Mouse (Mus musculus): Measurements from ENCODE around the gene Aspscr1. TPM values are rescaled to one million over a fixed set of nuclear protein-coding genes. Genes with fewer than 3 reads are reported as not detected.

Gene Aspscr1
- polyA plus RNA-seq, 1 experiment from 2014 or later = 130 TPM

- H3K9me3 ChIP-seq (ENCODE audit: low read depth, low read length) = no peaks in the 10 kb centered on the region
- no peak overlapping the region for H3K27ac ChIP-seq (ENCODE audit: low read depth)
- DNase-seq (no peak), ATAC-seq (ENCODE audit: insufficient read depth) (no peak)
- H3K27me3 ChIP-seq (ENCODE audit: insufficient read depth, low read length) = no peaks in the 10 kb centered on the region
- no peak for TF ChIP-seq CTCF (IDR thresholded peaks at IDR 0.05; ENCODE audit: low read depth)
- H3K4me3 ChIP-seq (ENCODE audit: low read depth, low read length) = no peak overlapping the region
- H3K36me3 ChIP-seq (ENCODE audit: insufficient read depth) = peaks cover 43% of the 10 kb centered on the region
- H3K9ac ChIP-seq = no peak overlapping the region
- H3K4me2 ChIP-seq = no peak overlapping the region
- H3K4me1 ChIP-seq (ENCODE audit: insufficient read depth) = peaks cover 22% of the 10 kb centered on the region
- WGBS = 72% methylated on average over 22 of the region's 22 CpGs
These were observed 45.1 kb upstream of the Aspscr1 start for GRCm38 (mm10) chr11:120627468-120628300.

- peaks cover 32% of the 10 kb centered on the region for H3K36me3 ChIP-seq (ENCODE audit: insufficient read depth)
- peak overlapping the region; percentile 86; the same call in 1 of the 2 replicates for H3K4me2 ChIP-seq
- DNase-seq (no peak), ATAC-seq (ENCODE audit: insufficient read depth) (no peak)
- no peaks in the 10 kb centered on the region for H3K9me3 ChIP-seq (ENCODE audit: low read depth, low read length)
- no peak overlapping the region for H3K9ac ChIP-seq
- TF ChIP-seq CTCF (IDR thresholded peaks at IDR 0.05; ENCODE audit: low read depth) = no peak
- H3K4me3 ChIP-seq (ENCODE audit: low read depth, low read length) = peak overlapping the region; percentile 3; the same call in 1 of the 2 replicates
- H3K27ac ChIP-seq (ENCODE audit: low read depth) = 0 out of 2 replicates have a peak overlapping the region, but pooled peaks have one; percentile 8
- no peaks in the 10 kb centered on the region for H3K27me3 ChIP-seq (ENCODE audit: insufficient read depth, low read length)
- peaks cover 22% of the 10 kb centered on the region for H3K4me1 ChIP-seq (ENCODE audit: insufficient read depth)
- 92% methylated on average over 23 of the region's 23 CpGs for WGBS
These were observed 44.0 kb upstream of the Aspscr1 start for GRCm38 (mm10) chr11:120628601-120629340.

GRCm38 (mm10) chr11:120629341-120629730 lies 43.4 kb upstream of the Aspscr1 start:
- no peaks in the 10 kb centered on the region for H3K27me3 ChIP-seq (ENCODE audit: insufficient read depth, low read length)
- WGBS = 77% methylated on average over 23 of the region's 23 CpGs
- H3K4me1 ChIP-seq (ENCODE audit: insufficient read depth) = peaks cover 22% of the 10 kb centered on the region
- TF ChIP-seq CTCF (IDR thresholded peaks at IDR 0.05; ENCODE audit: low read depth) = no peak
- H3K36me3 ChIP-seq (ENCODE audit: insufficient read depth) = peaks cover 30% of the 10 kb centered on the region
- peak overlapping the region; percentile 86 for H3K4me2 ChIP-seq
- H3K27ac ChIP-seq (ENCODE audit: low read depth) = peak overlapping the region; percentile 65; the same call in 1 of the 2 replicates
- no peak for DNase-seq
- H3K9ac ChIP-seq = no peak overlapping the region
- H3K9me3 ChIP-seq (ENCODE audit: low read depth, low read length) = no peaks in the 10 kb centered on the region
- H3K4me3 ChIP-seq (ENCODE audit: low read depth, low read length) = peak overlapping the region; percentile 15
- no peak for ATAC-seq (ENCODE audit: insufficient read depth)

GRCm38 (mm10) chr11:120629911-120630310 lies 42.9 kb upstream of the Aspscr1 start:
- peak; percentile 39 for DNase-seq
- no peak for TF ChIP-seq CTCF (IDR thresholded peaks at IDR 0.05; ENCODE audit: low read depth)
- ATAC-seq (ENCODE audit: insufficient read depth) = no peak
- Histone ChIP-seq H3K4me3 (ENCODE audit: low read depth, low read length) (peak overlapping the region; percentile 15), H3K27me3 (ENCODE audit: insufficient read depth, low read length) (no peaks in the 10 kb centered on the region), H3K27ac (ENCODE audit: low read depth) (peak overlapping the region; percentile 70), H3K9ac (peak overlapping the region; percentile 47), H3K4me2 (peak overlapping the region; percentile 86), H3K36me3 (ENCODE audit: insufficient read depth) (peaks cover 30% of the 10 kb centered on the region), H3K9me3 (ENCODE audit: low read depth, low read length) (no peaks in the 10 kb centered on the region), H3K4me1 (ENCODE audit: insufficient read depth) (peaks cover 22% of the 10 kb centered on the region)
- WGBS = 50% methylated on average over 7 of the region's 7 CpGs

GRCm38 (mm10) chr11:120630401-120630871 lies 42.3 kb upstream of the Aspscr1 start:
- Histone ChIP-seq H3K4me2 (peak overlapping the region; percentile 86), H3K9ac (peak overlapping the region; percentile 47), H3K36me3 (ENCODE audit: insufficient read depth) (peaks cover 30% of the 10 kb centered on the region), H3K9me3 (ENCODE audit: low read depth, low read length) (no peaks in the 10 kb centered on the region), H3K4me1 (ENCODE audit: insufficient read depth) (peaks cover 19% of the 10 kb centered on the region), H3K4me3 (ENCODE audit: low read depth, low read length) (peak overlapping the region; percentile 15), H3K27ac (ENCODE audit: low read depth) (peak overlapping the region; percentile 70), H3K27me3 (ENCODE audit: insufficient read depth, low read length) (no peaks in the 10 kb centered on the region)
- 56% methylated on average over 5 of the region's 5 CpGs for WGBS
- no peak for ATAC-seq (ENCODE audit: insufficient read depth)
- no peak for DNase-seq
- no peak for TF ChIP-seq CTCF (IDR thresholded peaks at IDR 0.05; ENCODE audit: low read depth)

- Histone ChIP-seq H3K9ac (peak overlapping the region; percentile 47), H3K27me3 (ENCODE audit: insufficient read depth, low read length) (no peaks in the 10 kb centered on the region), H3K4me1 (ENCODE audit: insufficient read depth) (peaks cover 19% of the 10 kb centered on the region), H3K4me2 (peak overlapping the region; percentile 86), H3K27ac (ENCODE audit: low read depth) (peak overlapping the region; percentile 70), H3K9me3 (ENCODE audit: low read depth, low read length) (no peaks in the 10 kb centered on the region), H3K4me3 (ENCODE audit: low read depth, low read length) (peak overlapping the region; percentile 15), H3K36me3 (ENCODE audit: insufficient read depth) (peaks cover 30% of the 10 kb centered on the region)
- WGBS = 26% methylated on average over 7 of the region's 7 CpGs
- no peak for TF ChIP-seq CTCF (IDR thresholded peaks at IDR 0.05; ENCODE audit: low read depth)
- DNase-seq (no peak), ATAC-seq (ENCODE audit: insufficient read depth) (no peak)
These were observed 41.7 kb upstream of the Aspscr1 start for GRCm38 (mm10) chr11:120630881-120631725.
